Mouse (Mus musculus) heart, postnatal 0 days (tissue): Measurements from ENCODE around the gene Tubgcp6.

Experiments
- CTCF ChIP-seq: IDR thresholded peaks from 2 replicates; pipeline ENCODE4 v1.5.1; 2016; ENCODE audit warnings: antibody characterized with exemption, control low read depth, low read depth
- EP300 ChIP-seq: IDR thresholded peaks from 2 replicates; pipeline ENCODE4 v1.6.1; 2016; ENCODE audit warnings: antibody characterized with exemption, low read depth

DNA sequence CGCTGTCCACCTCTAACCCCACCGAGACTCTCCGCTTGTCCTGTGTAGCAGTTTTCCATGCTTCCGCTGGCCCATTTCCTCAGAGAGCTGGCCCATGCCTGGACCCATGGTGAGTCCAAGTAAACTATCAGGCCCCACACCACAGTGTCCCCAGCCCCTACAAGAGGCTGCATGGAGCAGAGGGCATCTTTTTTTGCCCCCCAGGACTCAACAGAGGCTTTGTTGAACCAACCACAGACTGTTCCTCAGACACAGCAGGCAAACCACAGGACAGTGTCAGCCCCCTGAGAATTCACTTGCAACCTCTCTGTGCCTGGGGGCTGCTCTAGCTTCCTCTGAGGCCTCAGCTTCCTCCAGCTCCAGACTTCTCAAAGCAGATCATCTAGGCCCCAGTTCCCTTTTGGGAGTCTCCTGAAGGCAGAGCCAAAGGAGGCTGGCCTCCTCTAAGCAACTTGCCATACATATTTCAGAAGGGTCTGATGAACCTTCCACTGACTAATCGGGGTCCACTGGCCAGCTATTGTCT lies 48.7 kb upstream of the Tubgcp6 start:
- TF ChIP-seq CTCF = no peak
- TF ChIP-seq EP300 = no peak
